Mouse (Mus musculus) kidney, embryonic 16.5 days (tissue): ENCODE data around the gene Col9a2. TPM values are rescaled to one million over a fixed set of nuclear protein-coding genes. Genes with fewer than 3 reads are reported as not detected.

Experiments
- ATAC-seq: fragments of 200-750 bp; cut with Nextera tagmentation; 2 replicates; pipeline ENCODE4 v1.8.0; 2017; ENCODE audit warnings: moderate TSS enrichment; ENCODE audit not compliant: low FRiP score, low TSS enrichment
- H3K27ac ChIP-seq: fragments of 300-500 bp; sonication (generic); 2 replicates; pipeline ENCODE4 v1.5.1; 2014; ENCODE audit warnings: low read length
- H3K27me3 ChIP-seq: fragments of 300-500 bp; sonication (generic); 2 replicates; pipeline ENCODE4 v1.6.1; 2014; ENCODE audit warnings: low read length, control low read depth, mixed read lengths; ENCODE audit not compliant: insufficient read depth
- H3K36me3 ChIP-seq: fragments of 300-500 bp; sonication (generic); 2 replicates; pipeline ENCODE4 v1.6.1; 2014; ENCODE audit warnings: low read length, control low read depth, mixed read lengths; ENCODE audit not compliant: insufficient read depth
- H3K4me1 ChIP-seq: fragments of 300-500 bp; sonication (generic); 2 replicates; pipeline ENCODE4 v1.6.1; 2014; ENCODE audit warnings: low read length, control low read depth, mixed read lengths; ENCODE audit not compliant: insufficient read depth
- H3K4me2 ChIP-seq: fragments of 300-500 bp; sonication (generic); replicated peaks from 2 replicates; pipeline ENCODE4 v1.6.1; 2014; ENCODE audit warnings: low read depth, low read length
- H3K4me3 ChIP-seq: fragments of 300-500 bp; sonication (generic); 2 replicates; pipeline ENCODE4 v1.5.1; 2014; ENCODE audit warnings: mild to moderate bottlenecking, low read length
- H3K9ac ChIP-seq: fragments of 300-500 bp; sonication (generic); replicated peaks from 2 replicates; pipeline ENCODE4 v1.6.1; 2014; ENCODE audit warnings: low read length
- H3K9me3 ChIP-seq: fragments of 300-500 bp; sonication (generic); 2 replicates; pipeline ENCODE4 v1.6.1; 2016; ENCODE audit warnings: low read length, control low read depth
- WGBS: fragments of 180-500 bp; shearing (Covaris S2); extraction: QIAGEN DNeasy Blood & Tissue Kit; methylation state at CpG from one replicate; pipeline ENCODE4 v1.1.7; 2014; 5-methylcytosine and 5-hydroxymethylcytosine counted together
- polyA plus RNA-seq: library from polyadenylated mRNA; unstranded; fragments of >200 nt; fragmentation: Nextera tagmentation; extraction: Ambion mirVana; gene quantifications from 2 replicates; pipeline ENCODE4 v1.2.1, GENCODE M21; 2015

The Col9a2 gene
- polyA plus RNA-seq, 1 experiment from 2014 or later = 4.9 TPM

DNA sequence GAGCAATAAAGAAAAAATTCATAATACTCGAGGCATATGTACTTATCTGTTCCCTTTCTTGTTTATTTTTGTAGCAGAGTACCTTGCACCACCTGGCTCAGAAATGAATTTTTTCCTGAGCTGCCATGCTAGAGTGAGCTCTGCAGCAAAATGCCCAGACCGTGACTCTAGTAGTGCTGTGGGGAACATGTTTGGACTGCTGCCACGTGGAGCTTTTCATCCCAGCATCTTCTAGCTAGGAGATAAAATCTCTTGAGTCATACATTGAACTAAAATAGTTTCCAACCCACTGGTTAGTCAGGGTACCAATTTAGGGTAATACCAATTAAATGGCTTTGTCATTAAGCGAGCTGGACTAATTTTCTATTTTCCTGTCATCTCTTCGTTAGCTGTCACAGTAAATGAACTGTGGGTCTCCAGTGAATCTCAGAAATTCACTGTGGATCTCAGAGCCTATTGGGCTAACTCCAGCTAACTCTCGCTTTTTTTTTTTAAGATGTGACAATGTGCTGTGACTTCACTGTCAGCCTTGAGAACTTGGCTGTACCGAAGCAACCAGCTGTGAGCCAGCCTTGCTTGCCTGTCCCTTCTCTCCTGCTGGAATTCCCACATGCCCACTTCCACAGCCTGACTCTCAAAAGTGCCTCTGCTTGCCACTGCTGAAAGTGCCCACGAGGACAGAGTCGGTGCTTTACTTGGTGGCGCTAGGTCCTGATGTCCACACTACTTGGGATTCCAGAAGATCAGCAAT, 19.0 kb upstream of the Col9a2 start:
- no peak overlapping the region for H3K4me2 ChIP-seq
- H3K9me3 ChIP-seq = no peaks in the 10 kb centered on the region
- no peak overlapping the region for H3K4me3 ChIP-seq
- H3K36me3 ChIP-seq = no peaks in the 10 kb centered on the region
- peaks cover 13% of the 10 kb centered on the region for H3K4me1 ChIP-seq
- no peak overlapping the region for H3K27ac ChIP-seq
- no peak overlapping the region for H3K9ac ChIP-seq
- ATAC-seq = no peak
- H3K27me3 ChIP-seq = no peaks in the 10 kb centered on the region
- WGBS = 67% methylated on average over 10 of the region's 10 CpGs

DNA sequence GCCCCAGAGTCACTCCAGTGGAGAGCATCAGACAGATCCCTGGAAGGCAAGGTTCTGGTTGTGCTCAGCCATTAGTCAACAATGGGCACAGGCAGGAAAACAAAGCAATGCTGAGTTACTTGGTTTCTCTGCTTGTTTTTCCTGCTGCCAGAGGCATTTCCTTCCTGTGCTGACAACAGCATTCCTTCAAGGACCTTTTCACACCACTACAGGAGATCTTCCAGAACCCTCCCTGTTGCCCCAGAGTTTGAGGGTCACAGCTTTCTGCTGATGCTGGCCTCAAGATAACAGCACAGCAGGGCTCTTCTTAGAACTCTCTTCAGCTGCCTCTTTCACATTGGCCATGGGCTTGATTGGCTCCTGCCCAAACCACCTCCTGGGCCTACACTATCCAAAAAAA, 17.3 kb upstream of the Col9a2 start:
- Histone ChIP-seq H3K27me3 (no peaks in the 10 kb centered on the region), H3K9ac (no peak overlapping the region)

DNA sequence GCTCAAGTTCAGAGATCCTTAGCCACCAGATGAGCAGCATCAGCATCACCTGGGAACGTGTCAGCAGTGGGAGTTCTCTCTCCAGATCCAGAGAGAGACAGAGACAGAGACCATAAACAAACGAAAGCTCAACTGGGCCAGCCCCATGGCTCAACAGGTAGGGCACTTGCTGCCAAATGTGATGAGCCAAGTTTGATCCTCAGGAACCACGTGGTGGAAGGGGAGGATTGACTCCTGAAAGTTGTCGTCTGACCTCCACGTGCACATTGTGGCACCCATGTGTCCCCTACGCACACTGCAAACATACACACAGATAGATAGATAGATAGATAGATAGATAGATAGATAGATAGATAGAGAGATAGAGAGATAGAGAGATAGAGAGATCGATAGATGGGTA, 15.7 kb upstream of the Col9a2 start:
- ATAC-seq = no peak
- Histone ChIP-seq H3K4me1 (peaks cover 3% of the 10 kb centered on the region; the same call in 1 of the 2 replicates), H3K4me2 (no peak overlapping the region), H3K4me3 (no peak overlapping the region), H3K36me3 (no peaks in the 10 kb centered on the region), H3K27ac (no peak overlapping the region), H3K9me3 (no peaks in the 10 kb centered on the region), H3K27me3 (no peaks in the 10 kb centered on the region), H3K9ac (no peak overlapping the region)
- WGBS = 78% methylated on average over 7 of the region's 7 CpGs

More for the DNA sequence above, 17.3 kb upstream of the Col9a2 start:
- Histone ChIP-seq H3K4me1 (peaks cover 3% of the 10 kb centered on the region; the same call in 1 of the 2 replicates), H3K9me3 (no peaks in the 10 kb centered on the region), H3K36me3 (no peaks in the 10 kb centered on the region), H3K4me3 (no peak overlapping the region), H3K27ac (no peak overlapping the region), H3K4me2 (no peak overlapping the region)
- no peak for ATAC-seq

DNA sequence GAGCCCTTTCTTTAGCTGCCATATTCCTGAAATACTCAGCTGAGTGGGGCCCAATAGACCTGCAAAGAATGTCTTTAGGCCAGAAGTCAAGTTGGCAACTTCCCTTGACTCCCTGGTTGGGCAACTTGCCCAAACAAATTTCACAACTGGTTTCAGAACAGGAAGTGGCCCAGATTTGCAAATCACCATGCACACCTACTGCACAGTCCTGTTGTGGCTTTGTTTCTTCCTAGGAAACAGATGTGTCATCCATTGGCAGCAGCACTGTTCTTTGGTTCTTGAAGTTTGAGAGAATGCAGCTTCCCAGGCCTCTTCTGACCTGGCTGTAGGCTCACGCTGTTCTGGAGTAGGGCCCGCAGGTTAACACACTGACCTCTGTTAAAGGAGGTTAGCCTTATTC, 15.2 kb upstream of the Col9a2 start:
- no peak overlapping the region for H3K4me2 ChIP-seq
- 89% methylated on average over 2 of the region's 2 CpGs for WGBS
- H3K9ac ChIP-seq = no peak overlapping the region
- ATAC-seq = no peak
- H3K27ac ChIP-seq = no peak overlapping the region
- no peak overlapping the region for H3K4me3 ChIP-seq
- H3K4me1 ChIP-seq = peaks cover 3% of the 10 kb centered on the region; the same call in 1 of the 2 replicates
- no peaks in the 10 kb centered on the region for H3K9me3 ChIP-seq
- H3K27me3 ChIP-seq = no peaks in the 10 kb centered on the region
- no peaks in the 10 kb centered on the region for H3K36me3 ChIP-seq

DNA sequence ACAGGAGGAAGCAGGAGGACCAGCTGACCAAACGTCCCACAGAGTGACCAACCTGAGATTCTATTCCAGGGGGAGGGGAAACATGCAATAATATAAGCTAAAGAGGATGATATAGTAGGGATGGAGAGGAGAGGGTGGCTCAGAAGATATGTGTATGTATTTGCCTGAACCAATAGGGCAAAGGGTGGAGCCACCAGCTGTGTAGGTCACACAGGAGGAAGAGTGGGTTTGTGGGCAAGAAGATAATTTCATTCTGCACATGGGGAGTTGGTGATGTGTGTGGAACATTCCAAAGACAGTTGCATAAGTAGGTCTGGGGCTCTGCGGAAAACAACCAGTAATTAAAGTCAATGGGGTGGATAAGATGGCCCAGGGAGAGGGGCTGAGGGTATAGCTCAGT, 13.5 kb upstream of the Col9a2 start:
- Histone ChIP-seq H3K9me3 (no peaks in the 10 kb centered on the region), H3K27me3 (no peaks in the 10 kb centered on the region), H3K4me1 (peaks cover 3% of the 10 kb centered on the region; the same call in 1 of the 2 replicates), H3K4me2 (no peak overlapping the region), H3K36me3 (no peaks in the 10 kb centered on the region), H3K4me3 (no peak overlapping the region), H3K27ac (no peak overlapping the region), H3K9ac (no peak overlapping the region)
- ATAC-seq = no peak
- WGBS = 45% methylated on average over 2 of the region's 2 CpGs

DNA sequence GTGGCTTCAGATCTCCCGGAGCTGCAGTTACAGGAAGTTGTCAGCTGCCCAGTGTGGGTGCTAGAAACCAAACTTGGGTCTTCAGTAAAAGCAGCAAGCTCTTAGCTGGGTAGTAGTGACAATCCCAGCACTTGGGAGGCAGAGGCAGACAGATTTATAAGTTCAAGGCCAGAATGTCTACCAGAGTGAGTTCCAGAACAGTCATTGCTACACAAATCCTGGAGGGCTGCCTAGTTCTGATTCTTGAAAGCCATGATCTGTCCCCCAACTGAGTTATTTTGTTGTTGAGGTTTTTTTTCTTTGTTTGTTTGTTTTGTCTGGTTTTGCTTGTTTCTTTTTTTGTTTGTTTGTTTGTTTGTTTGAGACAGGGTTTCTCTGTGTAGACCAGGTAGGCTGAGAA, 11.0 kb upstream of the Col9a2 start:
- Histone ChIP-seq H3K4me2 (no peak overlapping the region), H3K27me3 (no peaks in the 10 kb centered on the region), H3K9me3 (no peaks in the 10 kb centered on the region), H3K4me1 (no peaks in the 10 kb centered on the region), H3K36me3 (no peaks in the 10 kb centered on the region), H3K27ac (no peak overlapping the region), H3K9ac (no peak overlapping the region), H3K4me3 (no peak overlapping the region)
- ATAC-seq = no peak
- 72% methylated on average over 1 of the region's 1 CpGs for whole genome bisulfite sequencing

DNA sequence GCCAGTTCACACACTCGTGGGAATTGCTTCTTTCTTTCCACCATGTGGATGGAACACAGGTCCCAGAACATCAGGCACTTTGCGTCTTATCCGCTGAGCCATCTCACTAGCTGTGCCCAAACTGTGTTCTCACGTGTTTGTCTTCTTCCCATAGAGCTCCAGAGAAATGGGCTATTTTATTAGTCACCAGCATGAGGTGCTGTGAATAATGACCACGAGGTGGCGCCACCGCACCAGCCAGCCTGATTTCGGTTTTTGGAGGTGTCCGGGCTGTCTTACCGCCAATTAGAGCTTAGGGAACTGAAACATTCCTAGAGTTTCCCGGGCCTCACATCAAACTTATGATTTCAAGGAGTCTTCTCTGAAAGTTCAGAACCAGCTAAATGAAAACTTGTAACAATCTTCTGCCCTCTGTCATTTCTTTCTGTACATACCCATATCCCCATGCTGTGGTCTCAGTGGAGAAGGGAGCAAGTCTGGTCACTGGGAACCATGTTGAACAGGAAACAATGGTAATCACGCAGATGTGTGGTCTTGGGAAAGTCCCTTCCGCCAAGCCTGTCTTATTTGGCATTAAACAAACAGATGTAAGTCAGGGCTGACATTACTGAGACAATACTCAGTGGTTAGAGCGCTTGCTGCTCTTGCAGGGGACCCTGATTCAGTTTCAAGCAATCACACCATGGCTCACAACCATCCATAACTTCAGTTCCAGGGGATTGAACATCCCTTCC, 10.4 kb upstream of the Col9a2 start:
- Histone ChIP-seq H3K27ac (no peak overlapping the region), H3K9ac (no peak overlapping the region), H3K9me3 (no peaks in the 10 kb centered on the region), H3K27me3 (no peaks in the 10 kb centered on the region), H3K36me3 (no peaks in the 10 kb centered on the region), H3K4me3 (no peak overlapping the region), H3K4me1 (no peaks in the 10 kb centered on the region), H3K4me2 (no peak overlapping the region)
- ATAC-seq = no peak
- 28% methylated on average over 14 of the region's 14 CpGs for WGBS

DNA sequence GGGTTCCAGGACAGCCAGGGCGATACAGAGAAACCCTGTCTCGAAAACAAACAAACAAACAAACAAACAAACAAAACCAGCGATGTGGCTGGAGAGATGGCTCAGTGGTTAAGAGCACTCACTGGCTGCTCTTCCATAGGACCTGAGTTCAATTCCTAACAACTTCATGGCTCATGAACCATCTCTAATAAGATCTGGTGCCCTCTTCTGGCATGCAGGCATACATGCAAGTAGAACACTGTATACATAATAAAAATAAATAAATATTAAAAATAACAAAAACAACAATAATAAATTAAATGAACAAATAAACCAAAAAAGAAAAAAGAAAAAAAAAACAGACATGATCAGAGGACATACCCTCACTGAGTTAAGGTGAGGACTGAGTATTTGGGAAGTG, 9.6 kb upstream of the Col9a2 start:
- no peak overlapping the region for H3K4me2 ChIP-seq
- H3K9ac ChIP-seq = no peak overlapping the region
- 83% methylated on average over 3 of the region's 3 CpGs for WGBS

DNA sequence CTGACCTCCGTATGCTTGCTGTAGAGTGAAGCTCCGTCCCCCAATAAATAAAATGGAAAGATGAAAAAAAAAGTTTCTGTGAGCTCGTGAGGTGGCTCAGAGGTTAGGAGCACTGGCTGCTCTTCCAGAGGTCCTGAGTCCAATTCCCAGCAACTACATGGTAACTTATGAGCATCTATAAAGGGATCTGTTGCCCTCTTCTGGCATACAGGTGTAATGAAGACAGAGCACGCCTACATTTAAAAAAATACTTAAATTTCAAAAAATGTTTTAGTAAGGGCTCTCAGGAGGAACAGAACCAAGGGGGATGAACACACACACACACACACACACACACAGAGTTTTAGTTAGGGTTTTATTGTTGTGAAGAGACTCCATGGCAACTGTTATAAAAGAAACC, 7.7 kb upstream of the Col9a2 start:
- no peaks in the 10 kb centered on the region for H3K9me3 ChIP-seq
- H3K27me3 ChIP-seq = no peaks in the 10 kb centered on the region
- H3K27ac ChIP-seq = no peak overlapping the region
- H3K9ac ChIP-seq = no peak overlapping the region
- H3K4me2 ChIP-seq = no peak overlapping the region
- no peak overlapping the region for H3K4me3 ChIP-seq
- no peaks in the 10 kb centered on the region for H3K36me3 ChIP-seq
- WGBS = 40% methylated on average over 4 of the region's 4 CpGs
- no peaks in the 10 kb centered on the region for H3K4me1 ChIP-seq
- ATAC-seq = no peak

More for the DNA sequence above, 9.6 kb upstream of the Col9a2 start:
- H3K27ac ChIP-seq = no peak overlapping the region
- no peaks in the 10 kb centered on the region for H3K36me3 ChIP-seq
- H3K9me3 ChIP-seq = no peaks in the 10 kb centered on the region
- no peaks in the 10 kb centered on the region for H3K4me1 ChIP-seq
- no peaks in the 10 kb centered on the region for H3K27me3 ChIP-seq
- no peak overlapping the region for H3K4me3 ChIP-seq
- ATAC-seq = no peak

DNA sequence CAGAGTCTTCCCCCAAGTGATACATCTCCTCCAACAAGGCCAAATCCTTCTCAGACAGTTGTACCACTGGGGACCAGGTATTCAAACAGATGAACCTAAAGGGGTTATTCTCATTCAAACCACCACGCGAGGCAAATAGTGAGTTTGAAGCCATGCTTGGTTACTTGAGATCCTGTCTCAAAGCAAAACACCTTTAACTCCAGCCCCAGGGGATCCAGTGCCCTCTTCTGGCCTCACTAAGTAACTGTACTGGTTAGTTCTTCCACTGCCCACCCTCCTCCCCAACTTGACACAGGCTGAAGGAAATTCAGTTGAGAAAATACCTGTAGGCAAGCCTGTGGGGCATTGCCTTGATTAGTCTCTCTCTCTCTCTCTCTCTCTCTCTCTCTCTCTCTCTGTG, 6.2 kb upstream of the Col9a2 start:
- no peak for ATAC-seq
- 86% methylated on average over 2 of the region's 2 CpGs for WGBS
- H3K4me1 ChIP-seq = no peaks in the 10 kb centered on the region

More for the DNA sequence above, 6.2 kb upstream of the Col9a2 start:
- Histone ChIP-seq H3K9me3 (no peaks in the 10 kb centered on the region), H3K4me2 (no peak overlapping the region), H3K9ac (no peak overlapping the region), H3K27me3 (0 out of 2 replicates have a peak, but pooled peaks cover 3% of the 10 kb centered on the region), H3K36me3 (no peaks in the 10 kb centered on the region), H3K27ac (no peak overlapping the region), H3K4me3 (no peak overlapping the region)
